Mouse (Mus musculus): Measurements from ENCODE around the gene Neurl3. TPM values are rescaled to one million over a fixed set of nuclear protein-coding genes. Genes with fewer than 3 reads are reported as not detected.

The Neurl3 gene
- polyA plus RNA-seq, 1 experiment from 2014 or later = 24.2 TPM

DNA sequence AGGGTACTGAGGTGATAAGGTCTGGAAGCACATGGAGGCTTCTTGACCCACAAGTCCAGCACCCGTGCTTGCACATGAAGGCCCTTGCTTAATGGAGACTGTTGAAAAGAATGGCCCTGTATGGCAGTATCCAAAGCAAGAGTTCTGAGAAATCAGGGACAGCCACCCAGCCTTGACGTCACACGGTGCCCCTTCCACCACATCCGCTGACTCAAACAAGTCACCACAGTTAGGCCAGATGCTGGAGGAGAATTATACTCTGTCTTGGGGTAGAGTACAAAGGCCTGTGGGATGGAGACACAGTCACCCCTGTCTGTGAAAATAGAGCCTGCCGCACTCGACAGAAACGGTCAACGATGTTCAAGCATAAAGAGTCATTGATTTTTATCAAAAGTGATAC, 19.0 kb upstream of the Neurl3 start:
- WGBS = 92% methylated on average over 8 of the region's 8 CpGs

DNA sequence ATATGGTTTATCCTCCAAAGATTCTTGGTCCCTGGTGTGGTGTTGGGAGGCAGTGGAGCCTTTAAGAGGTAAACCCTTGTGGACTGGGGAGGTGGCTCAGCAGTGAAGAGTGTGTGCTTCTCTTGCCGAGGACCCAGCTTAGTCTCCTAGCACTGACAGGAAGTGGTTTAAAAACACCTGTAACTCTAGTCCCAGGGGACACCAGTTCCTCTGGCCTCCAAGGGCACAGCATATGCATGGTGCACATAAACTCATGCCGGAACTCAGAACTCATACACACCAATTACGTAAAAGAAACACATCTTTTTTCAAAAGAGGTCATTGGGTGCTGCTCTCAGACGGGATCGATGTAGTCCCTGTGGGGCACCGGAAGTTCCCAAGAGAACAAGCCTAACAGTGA, 7.4 kb upstream of the Neurl3 start:
- no peak for ATAC-seq
- no peak overlapping the region for H3K27ac ChIP-seq
- 88% methylated on average over 6 of the region's 6 CpGs for WGBS

More for the DNA sequence above, 19.0 kb upstream of the Neurl3 start:
- Histone ChIP-seq H3K4me2 (replicated peaks) (no peak overlapping the region), H3K4me3 (replicated peaks) (no peak overlapping the region), H3K9me3 (no peaks in the 10 kb centered on the region), H3K27me3 (replicated peaks) (0 out of 2 replicates have a peak, but pooled peaks cover 6% of the 10 kb centered on the region), H3K9ac (no peak overlapping the region), H3K36me3 (no peaks in the 10 kb centered on the region), H3K4me1 (replicated peaks) (no peaks in the 10 kb centered on the region), H3K27ac (no peak overlapping the region)
- ATAC-seq = no peak

DNA sequence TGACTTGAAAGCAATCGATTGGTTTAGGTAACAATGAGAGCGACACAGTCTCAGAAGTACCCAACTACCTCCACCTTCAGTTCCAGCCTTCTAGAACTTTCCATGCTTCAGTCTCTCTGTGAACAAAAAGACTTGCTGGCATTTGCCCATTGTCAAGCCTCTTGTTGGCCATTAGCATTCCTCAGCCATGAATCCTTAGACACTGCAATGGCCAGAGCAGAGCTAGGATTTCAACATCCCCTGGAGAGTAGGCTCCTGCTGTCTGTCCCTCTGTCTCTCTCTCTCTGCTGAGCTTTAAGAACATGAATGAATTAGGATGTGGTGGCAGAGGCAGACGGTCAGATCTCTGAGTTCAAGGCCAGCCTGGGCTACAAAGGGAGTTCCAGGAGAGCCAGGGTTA, 6.5 kb upstream of the Neurl3 start:
- Histone ChIP-seq H3K4me3 (replicated peaks) (no peak overlapping the region), H3K9me3 (no peaks in the 10 kb centered on the region), H3K27ac (no peak overlapping the region), H3K4me1 (replicated peaks) (no peaks in the 10 kb centered on the region), H3K4me2 (replicated peaks) (no peak overlapping the region), H3K9ac (no peak overlapping the region), H3K27me3 (replicated peaks) (no peaks in the 10 kb centered on the region), H3K36me3 (no peaks in the 10 kb centered on the region)
- ATAC-seq = no peak
- WGBS = 92% methylated on average over 3 of the region's 3 CpGs

More for the DNA sequence above, 7.4 kb upstream of the Neurl3 start:
- H3K4me2 ChIP-seq (replicated peaks) = no peak overlapping the region
- H3K9me3 ChIP-seq = no peaks in the 10 kb centered on the region
- no peaks in the 10 kb centered on the region for H3K36me3 ChIP-seq
- no peak overlapping the region for H3K4me3 ChIP-seq (replicated peaks)
- H3K4me1 ChIP-seq (replicated peaks) = no peaks in the 10 kb centered on the region
- H3K27me3 ChIP-seq (replicated peaks) = no peaks in the 10 kb centered on the region
- H3K9ac ChIP-seq = no peak overlapping the region

DNA sequence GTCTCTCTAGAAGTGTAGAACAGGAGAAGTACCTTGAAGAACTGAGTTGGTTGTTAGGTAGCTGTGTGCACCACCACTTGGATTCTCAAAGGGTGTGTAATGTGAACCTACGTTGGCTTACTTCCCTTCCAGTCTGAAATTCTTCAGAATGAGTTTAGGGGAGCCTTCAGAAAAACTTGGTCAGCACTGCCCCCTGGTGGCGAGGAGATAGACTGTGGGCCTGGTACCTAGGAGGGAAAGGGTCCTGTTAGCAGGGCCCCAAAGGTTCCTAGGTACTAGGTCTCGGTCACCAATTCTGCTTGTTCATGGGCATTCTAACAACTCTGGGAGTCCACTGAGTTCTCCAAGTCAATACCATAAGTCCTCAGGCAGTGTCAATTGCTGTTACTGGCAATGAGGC, 4.7 kb upstream of the Neurl3 start:
- Histone ChIP-seq H3K9me3 (no peaks in the 10 kb centered on the region), H3K4me1 (replicated peaks) (peaks cover 11% of the 10 kb centered on the region; the same call in 1 of the 2 replicates), H3K9ac (no peak overlapping the region), H3K36me3 (no peaks in the 10 kb centered on the region), H3K27me3 (replicated peaks) (no peaks in the 10 kb centered on the region), H3K27ac (no peak overlapping the region), H3K4me3 (replicated peaks) (no peak overlapping the region), H3K4me2 (replicated peaks) (no peak overlapping the region)
- no peak for ATAC-seq
- WGBS = 19% methylated on average over 3 of the region's 3 CpGs

DNA sequence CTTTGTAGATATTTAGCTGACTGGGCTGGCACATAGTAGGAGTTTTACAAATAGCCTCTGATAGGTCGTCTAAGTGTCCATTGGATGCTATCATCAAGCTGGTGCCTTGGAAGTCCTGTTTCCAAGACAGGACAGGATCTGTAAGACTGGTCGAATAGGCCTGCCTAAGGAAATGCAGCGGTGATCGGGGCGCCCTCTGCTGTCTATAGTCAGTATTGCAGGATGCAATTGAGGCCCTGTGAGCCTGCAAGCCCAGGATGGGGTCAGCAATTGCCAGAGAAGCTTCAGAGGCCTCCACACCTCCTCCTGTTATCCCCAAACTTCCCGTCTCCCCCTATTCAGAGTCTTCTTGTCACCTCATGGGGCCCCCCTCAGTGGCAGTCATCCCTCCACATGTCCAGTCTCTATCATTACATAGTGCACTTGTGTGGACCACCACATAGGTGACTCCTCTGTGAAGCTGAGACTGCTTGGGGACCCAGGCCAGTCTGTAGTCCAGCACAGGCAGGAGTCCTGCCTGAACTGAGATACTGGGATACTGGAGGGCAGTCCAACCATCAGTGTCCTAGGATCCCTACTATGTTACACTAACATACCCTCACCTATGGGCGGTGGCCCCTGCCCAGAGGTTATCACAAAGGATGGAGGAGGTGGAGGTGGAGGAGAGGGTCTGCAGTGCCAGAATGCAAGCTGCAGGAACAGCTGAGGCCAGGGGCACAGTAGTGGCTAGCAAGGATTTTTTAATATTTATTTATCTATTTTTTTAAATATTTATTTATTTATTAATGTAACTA, 3.0 kb upstream of the Neurl3 start:
- 30% methylated on average over 7 of the region's 7 CpGs for WGBS
- Histone ChIP-seq H3K9ac (no peak overlapping the region), H3K4me3 (replicated peaks) (no peak overlapping the region), H3K4me2 (replicated peaks) (no peak overlapping the region), H3K27me3 (replicated peaks) (no peaks in the 10 kb centered on the region), H3K4me1 (replicated peaks) (peaks cover 20% of the 10 kb centered on the region), H3K9me3 (no peaks in the 10 kb centered on the region), H3K27ac (no peak overlapping the region), H3K36me3 (no peaks in the 10 kb centered on the region)
- ATAC-seq = no peak

DNA sequence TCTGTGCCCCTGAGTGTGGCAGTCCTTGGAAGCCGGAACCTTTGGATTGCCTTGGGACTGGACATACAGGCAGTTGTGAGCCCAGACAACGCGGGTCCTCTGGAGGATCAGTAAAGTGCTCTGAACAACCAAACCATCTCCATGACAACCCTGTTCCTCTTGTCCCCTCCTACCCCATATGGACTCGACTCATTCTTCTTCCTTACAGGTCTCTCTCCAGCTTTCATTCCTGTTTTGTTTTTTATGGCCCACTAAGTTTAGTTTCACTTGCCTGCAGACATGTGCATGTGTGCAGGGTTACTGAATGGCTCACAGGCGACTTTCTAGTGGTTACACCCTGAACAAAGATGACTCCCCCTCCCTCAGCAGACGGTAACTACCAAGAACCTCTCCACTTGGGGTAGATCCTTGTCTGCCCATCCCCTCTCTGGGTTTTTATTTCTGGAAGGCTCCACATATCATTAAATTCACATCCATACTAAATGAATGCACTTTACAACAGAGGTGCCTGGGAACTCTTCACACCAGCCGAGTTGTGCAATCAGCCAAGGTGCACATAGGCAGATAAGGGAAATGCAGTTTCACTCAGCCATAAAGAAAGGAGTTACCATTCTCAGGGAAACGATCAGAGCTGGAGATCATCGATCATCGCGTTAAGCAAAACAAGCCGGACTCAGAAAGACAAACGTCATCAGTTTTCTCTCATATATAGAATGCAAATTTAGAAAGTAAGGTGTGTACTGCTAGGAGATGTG, 1.3 kb upstream of the Neurl3 start:
- H3K4me2 ChIP-seq (replicated peaks) = no peak overlapping the region
- WGBS = 56% methylated on average over 13 of the region's 13 CpGs
- ATAC-seq = peak; percentile 30
- H3K9ac ChIP-seq = no peak overlapping the region
- no peak overlapping the region for H3K4me3 ChIP-seq (replicated peaks)
- no peaks in the 10 kb centered on the region for H3K27me3 ChIP-seq (replicated peaks)
- H3K36me3 ChIP-seq = no peaks in the 10 kb centered on the region
- peak overlapping the region; percentile 45 for H3K27ac ChIP-seq
- H3K4me1 ChIP-seq (replicated peaks) = peaks cover 35% of the 10 kb centered on the region
- H3K9me3 ChIP-seq = no peaks in the 10 kb centered on the region

DNA sequence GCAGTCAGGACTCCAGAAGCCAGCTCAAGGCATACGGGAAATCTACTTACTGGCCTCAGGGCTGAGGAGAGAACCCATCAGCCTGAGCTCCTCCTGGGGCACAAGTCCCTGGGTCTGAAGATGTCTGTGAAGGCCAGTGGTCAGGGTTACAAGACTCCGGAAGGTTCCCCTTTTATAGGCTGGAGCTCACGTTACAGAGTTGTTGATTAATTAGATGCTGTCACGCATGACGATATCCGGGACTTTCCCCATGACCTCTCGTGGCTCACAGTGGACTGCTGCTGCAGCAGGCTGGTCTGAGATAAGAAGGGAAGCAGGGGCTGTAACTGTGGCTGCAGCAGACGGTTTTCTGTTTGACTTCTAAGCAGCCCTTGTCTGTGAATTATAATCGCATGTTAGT, 1.2 kb downstream of the Neurl3 start:
- WGBS = 3% methylated on average over 9 of the region's 9 CpGs
- H3K27ac ChIP-seq = peak overlapping the region; percentile 93
- H3K9me3 ChIP-seq = no peaks in the 10 kb centered on the region
- no peaks in the 10 kb centered on the region for H3K27me3 ChIP-seq (replicated peaks)
- peak overlapping the region; percentile 33 for H3K9ac ChIP-seq
- H3K4me2 ChIP-seq (replicated peaks) = peak overlapping the region; percentile 54
- peak overlapping the region; percentile 32 for H3K4me3 ChIP-seq (replicated peaks)
- ATAC-seq = no peak; the same call in 1 of the 2 replicates
- H3K4me1 ChIP-seq (replicated peaks) = peaks cover 49% of the 10 kb centered on the region
- no peaks in the 10 kb centered on the region for H3K36me3 ChIP-seq

DNA sequence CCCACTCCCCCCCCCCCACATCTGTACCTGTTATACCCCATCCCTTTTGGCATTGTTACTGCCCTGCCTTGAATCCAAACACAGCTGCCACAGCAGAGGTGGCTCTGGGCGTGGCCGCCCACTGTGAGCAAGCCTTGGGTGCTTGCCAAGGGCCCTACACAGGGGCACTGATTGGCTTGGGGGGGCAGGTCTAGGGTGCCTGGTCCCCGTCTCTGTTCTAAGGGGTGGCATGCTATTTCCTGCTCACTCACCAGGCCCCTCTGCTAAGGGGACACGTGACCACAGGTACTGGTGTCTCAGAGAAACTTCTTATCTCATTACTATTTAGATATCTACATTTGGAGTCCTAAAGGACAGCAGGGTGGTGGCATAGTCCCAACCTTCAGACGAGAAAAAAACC, 1.9 kb downstream of the Neurl3 start:
- no peaks in the 10 kb centered on the region for H3K36me3 ChIP-seq
- 33% methylated on average over 5 of the region's 5 CpGs for WGBS
- H3K27me3 ChIP-seq (replicated peaks) = no peaks in the 10 kb centered on the region
- peak; percentile 65 for ATAC-seq
- no peaks in the 10 kb centered on the region for H3K9me3 ChIP-seq
- no peak overlapping the region for H3K9ac ChIP-seq
- peaks cover 49% of the 10 kb centered on the region for H3K4me1 ChIP-seq (replicated peaks)
- peak overlapping the region; percentile 32 for H3K4me3 ChIP-seq (replicated peaks)
- peak overlapping the region; percentile 54 for H3K4me2 ChIP-seq (replicated peaks)
- peak overlapping the region; percentile 93 for H3K27ac ChIP-seq

DNA sequence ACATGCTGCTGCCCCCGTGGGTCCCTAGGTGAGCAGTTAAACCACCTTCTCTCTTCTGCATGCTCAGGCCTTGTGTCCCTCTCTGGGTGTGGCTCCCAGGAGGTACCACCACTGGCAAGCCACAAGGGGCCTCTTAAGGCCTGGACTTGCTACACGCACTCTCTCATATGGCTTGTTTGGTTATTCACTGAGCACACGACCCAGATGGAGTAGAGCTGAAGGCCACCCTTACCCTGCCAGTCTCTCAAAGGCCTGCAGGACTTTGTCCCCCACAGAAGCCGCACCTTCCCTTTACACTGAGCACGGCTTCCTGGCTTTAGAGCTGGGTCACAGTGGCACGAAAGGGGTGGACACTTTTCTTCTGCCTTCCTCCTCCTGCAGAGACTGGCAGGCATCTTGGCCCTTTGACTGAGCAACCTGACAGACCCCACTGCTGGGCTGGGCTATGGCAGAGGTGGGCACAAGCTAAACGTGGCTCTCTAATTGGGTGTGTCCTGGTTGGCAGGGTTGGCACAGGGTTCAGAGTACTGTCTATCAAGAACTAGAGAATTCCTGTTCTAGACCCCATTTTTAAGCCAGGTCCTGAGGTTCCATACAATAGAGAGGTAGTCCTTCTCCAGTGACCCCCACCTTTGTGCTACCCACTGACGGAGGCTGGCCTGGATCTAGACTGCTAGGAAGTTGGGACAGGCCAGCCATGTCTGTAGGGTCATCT, 2.8 kb downstream of the Neurl3 start:
- H3K27ac ChIP-seq = peak overlapping the region; percentile 93
- no peaks in the 10 kb centered on the region for H3K27me3 ChIP-seq (replicated peaks)
- H3K9me3 ChIP-seq = no peaks in the 10 kb centered on the region
- H3K4me2 ChIP-seq (replicated peaks) = peak overlapping the region; percentile 54
- WGBS = 46% methylated on average over 8 of the region's 8 CpGs
- H3K36me3 ChIP-seq = no peaks in the 10 kb centered on the region
- ATAC-seq = peak; percentile 55
- H3K4me3 ChIP-seq (replicated peaks) = peak overlapping the region; percentile 32; the same call in 1 of the 2 replicates
- H3K4me1 ChIP-seq (replicated peaks) = peaks cover 49% of the 10 kb centered on the region
- H3K9ac ChIP-seq = no peak overlapping the region

DNA sequence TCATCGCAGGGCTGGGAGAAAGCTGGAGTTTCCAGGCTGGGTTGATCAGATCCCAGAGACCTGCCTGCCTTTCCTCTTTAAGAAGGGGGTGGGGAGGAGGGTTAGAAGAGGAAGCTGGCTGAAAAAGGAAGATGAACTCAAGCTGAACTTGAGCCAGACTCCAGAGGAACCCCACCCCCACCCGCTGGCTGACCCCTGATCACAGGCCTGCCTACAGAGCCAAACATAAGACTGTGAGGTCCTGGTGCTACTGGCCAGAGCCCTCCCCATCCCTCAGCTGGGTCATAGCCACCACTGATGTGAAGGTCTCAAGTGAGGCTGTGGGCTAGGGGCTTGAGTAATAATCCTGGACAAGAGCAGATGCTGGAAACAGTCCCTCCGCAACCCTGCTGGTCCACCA, 3.8 kb downstream of the Neurl3 start:
- H3K9ac ChIP-seq = no peak overlapping the region
- H3K27me3 ChIP-seq (replicated peaks) = no peaks in the 10 kb centered on the region
- no peaks in the 10 kb centered on the region for H3K9me3 ChIP-seq
- 32% methylated on average over 3 of the region's 3 CpGs for WGBS
- peaks cover 47% of the 10 kb centered on the region for H3K4me1 ChIP-seq (replicated peaks)
- peak; percentile 3; the same call in 1 of the 2 replicates for ATAC-seq
- no peaks in the 10 kb centered on the region for H3K36me3 ChIP-seq
- no peak overlapping the region for H3K4me3 ChIP-seq (replicated peaks)
- peak overlapping the region; percentile 93 for H3K27ac ChIP-seq
- H3K4me2 ChIP-seq (replicated peaks) = peak overlapping the region; percentile 54

DNA sequence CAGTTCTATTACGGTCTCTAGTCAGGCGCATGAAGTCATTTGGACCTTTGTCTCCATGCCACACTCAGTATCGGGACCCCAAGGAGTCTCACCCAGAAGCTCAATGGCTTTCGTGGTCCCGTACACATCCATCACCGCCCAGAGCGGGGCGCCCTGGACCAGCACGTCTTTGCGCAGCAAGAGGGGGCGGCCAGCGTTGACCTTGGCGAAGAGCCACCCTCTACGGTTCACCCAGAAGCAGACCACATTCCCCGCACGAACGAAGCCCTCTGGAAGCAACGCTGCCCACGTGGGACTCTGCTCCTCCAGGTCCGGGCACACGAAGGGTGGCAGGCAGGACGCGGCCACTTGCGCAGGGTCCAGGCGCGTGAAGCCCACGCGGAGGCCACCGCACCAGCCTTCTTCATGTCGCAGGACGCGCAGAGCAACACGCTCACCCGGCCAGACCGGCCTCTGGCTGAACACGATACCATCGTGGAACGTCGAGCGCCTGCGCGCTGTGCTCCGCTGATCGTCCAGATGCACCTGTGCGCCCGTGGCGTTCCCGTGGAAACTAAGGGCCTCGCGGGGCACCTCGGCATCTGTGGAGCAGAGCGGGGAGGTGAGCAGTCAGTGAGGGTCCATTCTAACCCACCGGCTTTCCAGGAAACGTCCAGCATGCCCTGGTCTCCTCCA, 5.2 kb downstream of the Neurl3 start:
- H3K4me2 ChIP-seq (replicated peaks) = peak overlapping the region; percentile 39
- peaks cover 38% of the 10 kb centered on the region for H3K4me1 ChIP-seq (replicated peaks)
- H3K36me3 ChIP-seq = no peaks in the 10 kb centered on the region
- peak overlapping the region; percentile 14; the same call in 1 of the 2 replicates for H3K4me3 ChIP-seq (replicated peaks)
- no peaks in the 10 kb centered on the region for H3K27me3 ChIP-seq (replicated peaks)
- WGBS = 53% methylated on average over 54 of the region's 54 CpGs
- H3K27ac ChIP-seq = no peak overlapping the region
- H3K9me3 ChIP-seq = no peaks in the 10 kb centered on the region
- no peak overlapping the region for H3K9ac ChIP-seq
- no peak for ATAC-seq

DNA sequence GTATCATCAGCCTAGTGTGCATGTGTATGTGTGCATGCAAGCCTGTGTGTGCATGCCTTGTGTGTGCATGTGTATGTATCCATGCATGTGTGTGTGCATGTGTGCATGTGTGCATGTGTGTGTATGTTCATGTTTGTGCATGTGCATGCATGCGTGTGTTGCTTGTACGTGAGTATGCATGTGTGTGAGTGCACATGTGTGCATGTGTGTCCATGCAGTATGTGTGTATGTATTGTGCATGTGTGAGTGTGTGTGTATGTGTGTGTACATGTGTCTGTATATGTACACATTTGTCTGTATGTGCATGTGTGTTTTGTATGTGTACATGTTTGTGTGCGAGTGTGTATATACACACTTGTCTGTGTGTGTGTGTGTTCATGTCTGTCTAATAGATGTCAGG, 6.9 kb downstream of the Neurl3 start:
- Histone ChIP-seq H3K9me3 (no peaks in the 10 kb centered on the region), H3K27ac (no peak overlapping the region), H3K4me2 (replicated peaks) (no peak overlapping the region), H3K9ac (no peak overlapping the region), H3K4me1 (replicated peaks) (peaks cover 29% of the 10 kb centered on the region), H3K4me3 (replicated peaks) (no peak overlapping the region), H3K36me3 (no peaks in the 10 kb centered on the region), H3K27me3 (replicated peaks) (no peaks in the 10 kb centered on the region)
- 97% methylated on average over 3 of the region's 3 CpGs for WGBS
- ATAC-seq = no peak

Measured in intestine, embryonic 15.5 days (tissue).